Mouse (Mus musculus): Measurements from ENCODE around the gene Gcnt2. TPM values are rescaled to one million over a fixed set of nuclear protein-coding genes. Genes with fewer than 3 reads are reported as not detected.

The Gcnt2 gene
- 10 to 100 TPM; 13.9 to 14.1 TPM for total RNA-seq (2021)
- long read RNA-seq, experiment 1, full-length matches to known transcripts: 6 of 10 reads
- long read RNA-seq, experiment 1, partial matches to known transcripts: 0 of 10 reads
- long read RNA-seq, experiment 1, other reads (novel, unspliced or antisense): 4 of 10 reads
- long read RNA-seq, experiment 2, full-length matches to known transcripts: 6 of 9 reads
- long read RNA-seq, experiment 2, partial matches to known transcripts: 0 of 9 reads
- long read RNA-seq, experiment 2, other reads (novel, unspliced or antisense): 3 of 9 reads

DNA sequence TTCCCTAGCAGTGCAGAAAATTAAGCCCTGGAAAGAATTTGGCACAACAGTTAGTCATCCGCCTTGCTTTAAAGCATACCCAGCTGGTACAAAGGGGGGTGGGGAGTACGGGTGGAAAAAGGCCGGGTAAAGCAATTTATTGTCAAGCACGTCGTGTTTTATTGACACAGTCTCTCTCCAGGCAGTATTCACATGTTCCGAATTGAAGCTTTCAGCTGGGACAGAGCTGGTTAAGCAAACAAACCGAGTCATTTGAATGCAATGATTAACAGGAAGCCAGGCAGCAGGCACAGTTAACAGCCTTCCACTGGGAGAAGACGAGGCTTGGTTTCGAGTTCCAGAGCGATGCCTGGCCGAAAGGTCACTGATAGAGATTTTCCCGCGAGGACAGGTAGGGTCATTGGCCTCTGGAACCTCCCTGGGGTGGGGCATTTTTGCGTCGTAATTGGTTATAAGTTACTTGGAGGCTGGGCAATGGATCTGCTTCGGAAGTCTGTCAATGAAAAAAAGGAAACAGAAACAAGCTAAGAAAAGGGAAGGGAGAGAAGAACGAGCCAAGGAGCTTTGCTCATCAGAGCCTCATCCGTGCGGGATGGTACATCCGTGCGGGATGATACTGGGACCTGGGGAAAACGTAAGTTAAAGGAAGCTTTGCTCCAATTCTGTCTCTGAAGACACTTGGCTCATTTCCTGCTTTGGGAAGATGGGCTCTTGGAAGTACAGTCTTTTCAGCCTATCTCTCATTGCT is at the start of gene Gcnt2:
Gcnt2 (plus strand) TSS at position 103 of the 748 bp plus-strand sequence.
- DNase-seq (ENCODE audit: low spot score in 2 of 2): peak; percentile 36 to 67

- no peak for DNase-seq (ENCODE audit: low spot score in 2 of 2)
These were observed 38.9 kb upstream of the Gcnt2 start for GRCm38 (mm10) chr13:40820617-40821016.

GRCm38 (mm10) chr13:40821911-40822310 is 37.6 kb upstream of the Gcnt2 start:
- DNase-seq (ENCODE audit: low spot score in 2 of 2): no peak

GRCm38 (mm10) chr13:40841146-40841787 is 18.3 kb upstream of the Gcnt2 start:
- no peak for DNase-seq (ENCODE audit: low spot score in 2 of 2)

GRCm38 (mm10) chr13:40842141-40842540 is 17.4 kb upstream of the Gcnt2 start:
- no peak for DNase-seq (ENCODE audit: low spot score in 2 of 2)

GRCm38 (mm10) chr13:40843418-40844067 is 16.0 kb upstream of the Gcnt2 start:
- peak; percentile 64 to 85 for DNase-seq (ENCODE audit: low spot score in 2 of 2)

- DNase-seq (ENCODE audit: low spot score in 2 of 2): no peak
These were observed 15.4 kb upstream of the Gcnt2 start for GRCm38 (mm10) chr13:40844144-40844543.

- no peak for DNase-seq (ENCODE audit: low spot score in 2 of 2)
These were observed 13.6 kb upstream of the Gcnt2 start for GRCm38 (mm10) chr13:40845951-40846350.

DNA sequence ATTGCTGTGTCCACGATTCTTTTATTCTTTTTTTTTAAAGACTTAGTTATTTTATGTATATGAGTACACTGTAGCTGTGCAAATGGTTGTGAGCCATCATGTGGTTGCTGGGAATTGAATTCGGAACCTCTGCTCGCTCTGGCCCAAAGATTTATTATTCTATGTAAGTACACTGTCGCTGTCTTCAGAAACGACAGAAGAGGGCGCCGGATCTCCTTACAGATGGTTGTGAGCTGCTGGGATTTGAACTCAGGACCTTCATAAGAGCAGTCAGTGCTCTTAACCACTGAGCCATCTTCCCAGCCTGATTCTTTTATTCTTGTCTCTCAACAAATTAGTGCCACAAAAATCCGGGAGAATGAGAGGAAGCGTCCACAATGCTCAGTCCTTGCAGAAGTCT is 13.2 kb upstream of the Gcnt2 start:
- DNase-seq (ENCODE audit: low spot score in 2 of 2): no peak

- no peak for DNase-seq (ENCODE audit: low spot score in 2 of 2)
These were observed 11.7 kb upstream of the Gcnt2 start for GRCm38 (mm10) chr13:40847898-40848297.

DNA sequence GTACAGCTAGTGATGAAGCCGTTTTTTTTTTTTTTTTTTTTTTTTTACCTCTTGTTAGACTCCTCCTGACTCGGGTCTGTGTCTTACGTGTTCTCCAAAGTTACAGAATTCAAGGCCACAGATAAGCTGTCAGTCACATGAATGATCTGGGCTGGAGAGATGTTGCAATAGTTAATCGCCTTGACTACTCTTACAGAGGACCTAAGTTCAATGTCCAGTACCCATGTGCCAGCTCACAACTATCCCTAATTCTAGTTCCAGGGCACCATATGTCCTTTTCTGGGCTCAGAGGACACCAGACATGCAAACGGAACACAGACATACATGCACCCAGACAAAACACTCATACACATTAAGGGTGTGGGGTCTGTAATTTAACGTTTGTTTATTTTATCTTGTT is 8.9 kb upstream of the Gcnt2 start:
- no peak for DNase-seq (ENCODE audit: low spot score in 2 of 2)

DNA sequence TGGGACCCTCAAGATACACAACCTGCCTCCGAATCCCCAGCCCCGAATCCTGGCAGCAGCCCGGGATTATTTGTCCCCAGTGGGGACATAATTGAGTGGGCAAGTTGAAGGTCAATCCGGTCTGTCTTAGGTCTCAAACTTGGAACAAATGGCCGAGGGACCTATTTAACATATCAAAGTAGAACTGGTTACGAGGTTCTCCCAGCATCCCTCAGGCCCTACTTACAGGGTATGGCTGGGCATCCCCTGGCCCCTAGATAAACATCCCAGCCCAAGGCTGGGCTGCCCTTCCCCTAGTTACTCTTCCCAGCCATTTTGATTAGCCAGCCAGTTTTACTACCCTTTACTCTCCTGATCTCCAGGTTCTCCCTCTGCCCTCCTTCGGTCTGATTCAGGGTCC is 8.3 kb upstream of the Gcnt2 start:
- no peak for DNase-seq (ENCODE audit: low spot score in 2 of 2)

DNA sequence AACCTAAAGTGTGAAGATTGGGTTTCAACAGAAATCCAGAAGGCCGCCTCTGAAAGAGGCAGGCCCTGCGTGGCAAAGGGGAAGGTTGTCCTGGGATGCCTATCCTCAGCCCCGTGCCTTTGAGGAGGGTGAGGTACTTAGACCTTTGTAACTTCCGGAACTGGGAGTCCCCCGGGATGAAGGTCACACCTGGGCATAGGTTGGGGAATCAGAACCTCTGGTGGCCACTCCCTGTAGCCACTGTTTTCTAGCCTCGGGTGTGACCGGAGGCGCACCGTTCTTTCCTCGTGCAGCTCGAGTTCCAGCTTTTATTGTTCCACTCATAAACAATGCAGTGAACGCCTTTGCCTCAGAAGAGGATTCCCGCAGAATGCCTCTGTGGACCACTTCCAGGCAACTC is 7.6 kb upstream of the Gcnt2 start:
- no peak for DNase-seq (ENCODE audit: low spot score in 2 of 2)

- DNase-seq (ENCODE audit: low spot score in 2 of 2): no peak
These were observed 6.8 kb upstream of the Gcnt2 start for GRCm38 (mm10) chr13:40852791-40853190.

DNA sequence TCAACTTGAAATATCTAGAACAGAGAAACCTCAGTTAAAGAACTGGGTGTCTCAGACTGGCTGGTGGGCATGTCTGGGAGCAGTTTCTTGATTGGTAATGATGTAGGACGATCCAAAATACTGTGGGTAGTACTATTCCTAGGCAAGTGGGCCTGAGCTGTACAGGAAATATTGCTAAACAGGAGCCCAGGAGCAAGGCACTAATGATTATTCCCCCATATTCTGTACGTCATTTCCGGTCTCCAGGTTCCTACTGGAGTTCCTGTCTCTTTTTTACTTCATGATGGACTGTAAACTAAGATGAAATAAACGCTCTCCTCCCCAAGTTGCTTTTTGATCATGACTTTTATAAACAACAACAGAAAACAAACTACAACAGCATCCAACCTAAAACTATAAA is 5.7 kb upstream of the Gcnt2 start:
- DNase-seq (ENCODE audit: low spot score in 2 of 2): no peak

DNA sequence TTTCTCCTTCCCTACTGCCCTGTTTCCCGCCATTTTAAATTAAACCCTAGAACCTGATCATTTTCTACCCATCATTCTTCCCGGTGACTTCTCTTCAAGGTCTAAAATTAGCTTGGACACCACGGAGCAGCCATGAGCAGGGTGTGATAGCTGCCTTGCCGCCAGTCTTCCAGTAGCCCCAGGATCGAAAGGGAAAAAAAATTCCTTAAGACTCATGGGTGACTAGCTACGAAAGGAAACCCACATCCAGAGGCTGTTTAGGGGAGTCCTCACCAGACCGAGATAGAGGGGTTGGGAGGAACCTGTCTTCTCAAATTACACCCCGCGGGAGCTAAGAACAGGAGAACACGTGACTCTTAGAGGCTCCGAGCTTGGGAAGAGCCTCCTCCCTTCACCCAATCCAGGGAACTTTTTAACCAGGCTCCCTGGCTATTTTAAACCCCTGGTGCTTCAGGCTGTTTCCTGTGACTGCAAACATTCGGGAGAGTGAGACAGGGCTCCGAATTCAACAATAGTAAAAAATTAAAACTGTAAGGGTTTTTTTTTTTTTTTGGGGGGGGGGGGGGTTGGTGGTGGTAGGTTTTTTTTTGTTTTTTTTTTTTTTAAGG is 5.0 kb upstream of the Gcnt2 start:
- DNase-seq (ENCODE audit: low spot score in 2 of 2): no peak

- no peak for DNase-seq (ENCODE audit: low spot score in 2 of 2)
These were observed 4.3 kb upstream of the Gcnt2 start for GRCm38 (mm10) chr13:40855266-40855665.

- DNase-seq (ENCODE audit: low spot score in 2 of 2): no peak
These were observed 2.8 kb upstream of the Gcnt2 start for GRCm38 (mm10) chr13:40856786-40857185.

DNA sequence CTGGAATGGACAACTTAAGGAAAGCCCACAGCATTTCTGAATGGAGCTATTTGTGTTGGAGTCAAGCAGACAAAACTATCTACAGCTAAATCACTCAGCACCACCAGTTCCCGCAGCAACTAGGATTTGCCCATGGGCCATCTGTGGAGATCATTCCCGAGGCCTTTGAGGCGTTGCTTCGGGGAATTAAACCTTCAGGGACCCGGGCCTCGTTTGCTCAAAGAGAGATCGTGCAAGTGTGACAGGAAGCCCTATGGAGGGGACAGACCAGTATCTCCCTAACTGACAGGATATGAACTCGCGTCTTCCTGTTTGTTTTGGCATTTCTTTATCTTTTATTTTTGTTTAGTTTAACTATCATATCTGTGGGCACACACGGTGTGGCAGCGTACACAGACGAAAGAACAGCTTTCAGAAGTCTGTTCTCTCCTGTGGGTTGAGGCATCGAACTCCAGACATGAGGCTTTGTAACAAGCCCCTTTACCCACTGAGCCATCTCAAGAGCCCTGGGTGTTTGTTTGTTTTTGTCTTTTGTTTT is 2.2 kb upstream of the Gcnt2 start:
- no peak for DNase-seq (ENCODE audit: low spot score in 2 of 2)

DNA sequence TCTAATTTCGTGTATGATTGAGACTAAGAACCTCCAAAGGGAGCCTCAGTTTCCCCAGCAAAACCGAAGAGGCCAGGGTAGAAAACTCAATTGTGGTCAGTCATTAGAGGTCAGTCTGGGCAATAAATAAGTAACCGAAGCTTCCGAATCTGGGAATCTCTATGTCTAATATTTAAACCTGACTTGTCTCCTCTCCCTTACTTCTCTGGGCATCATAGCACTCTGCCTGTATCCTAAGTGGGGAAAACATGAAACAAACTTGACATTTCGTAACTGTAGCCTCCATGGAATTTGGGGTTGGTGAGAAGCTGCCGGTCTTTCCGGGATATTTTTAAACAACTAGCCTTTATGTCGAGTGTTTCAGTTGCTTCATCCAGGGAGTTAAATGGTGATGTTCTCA is 329 bp upstream of the Gcnt2 start:
- no peak for DNase-seq (ENCODE audit: low spot score in 2 of 2)

DNA sequence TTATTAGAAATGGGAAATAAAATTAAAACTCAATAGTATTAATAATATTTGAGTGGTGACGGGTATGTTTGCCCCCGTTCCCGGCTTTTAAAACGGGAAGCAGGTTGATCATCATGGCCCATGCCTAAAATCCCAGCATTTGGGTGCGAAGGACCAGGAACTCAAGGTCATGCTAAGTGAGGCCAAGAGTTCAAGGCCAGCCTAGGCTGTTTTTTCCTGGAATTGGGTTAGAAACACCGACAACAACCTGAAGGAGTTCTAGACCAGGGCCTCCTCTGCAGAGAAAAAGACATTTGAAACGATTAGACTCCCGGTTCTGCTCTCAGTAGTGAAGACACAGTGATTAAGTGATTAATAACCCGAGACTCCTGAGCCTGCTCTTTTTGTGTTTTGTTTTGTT is 3.5 kb downstream of the Gcnt2 start:
- DNase-seq (ENCODE audit: low spot score in 2 of 2): no peak
